Mouse (Mus musculus): ENCODE results near the gene Cbx6. TPM values are rescaled to one million over a fixed set of nuclear protein-coding genes. Genes with fewer than 3 reads are reported as not detected.

Cbx6 gene
- polyA plus RNA-seq (2015; fragmentation: Nextera tagmentation; extraction: Ambion mirVana) = 43.3 and 46.2 TPM in 2 replicates

DNA sequence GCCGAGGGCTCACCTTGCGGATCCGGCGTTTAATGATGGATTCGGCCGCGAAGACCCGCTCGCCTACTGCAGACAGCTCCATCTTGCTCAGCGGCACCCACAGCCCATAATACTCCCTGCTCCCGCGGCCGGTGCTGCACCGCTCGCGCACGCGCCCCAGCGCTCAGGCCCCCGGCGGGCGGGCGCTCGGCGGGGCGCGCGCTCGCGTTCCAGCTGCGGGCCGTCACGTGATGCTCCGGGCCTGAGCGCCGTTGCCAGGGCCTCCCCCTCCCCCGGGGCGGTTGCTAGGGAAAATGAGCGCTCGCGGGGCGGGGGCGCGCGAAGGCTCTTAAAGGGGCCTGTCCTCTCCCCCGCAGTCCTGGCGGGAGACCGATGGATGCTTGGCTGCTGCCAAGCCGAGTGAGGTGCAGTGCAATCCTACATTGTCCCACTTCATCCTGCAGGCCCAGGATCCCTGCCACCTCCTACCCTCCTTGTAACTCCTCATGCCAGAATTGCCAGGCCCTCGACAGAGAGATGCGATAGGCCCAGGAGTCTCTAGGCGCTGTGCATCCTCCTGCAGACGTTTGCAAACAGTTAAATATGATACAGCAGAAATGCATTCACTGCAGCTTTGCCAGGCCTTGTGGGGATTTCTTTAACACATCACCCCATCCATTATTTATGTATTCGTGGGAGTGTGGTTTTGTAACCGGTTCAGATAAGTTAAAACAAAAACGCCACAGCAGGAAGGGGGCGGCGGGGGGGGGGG is at the start of gene Cbx6, which contains the start of gene Npcd:
Cbx6 (minus strand) TSS at position 559 of the 751 bp plus-strand sequence.
Npcd (minus strand) TSS at position 108 of the 751 bp plus-strand sequence.

DNA sequence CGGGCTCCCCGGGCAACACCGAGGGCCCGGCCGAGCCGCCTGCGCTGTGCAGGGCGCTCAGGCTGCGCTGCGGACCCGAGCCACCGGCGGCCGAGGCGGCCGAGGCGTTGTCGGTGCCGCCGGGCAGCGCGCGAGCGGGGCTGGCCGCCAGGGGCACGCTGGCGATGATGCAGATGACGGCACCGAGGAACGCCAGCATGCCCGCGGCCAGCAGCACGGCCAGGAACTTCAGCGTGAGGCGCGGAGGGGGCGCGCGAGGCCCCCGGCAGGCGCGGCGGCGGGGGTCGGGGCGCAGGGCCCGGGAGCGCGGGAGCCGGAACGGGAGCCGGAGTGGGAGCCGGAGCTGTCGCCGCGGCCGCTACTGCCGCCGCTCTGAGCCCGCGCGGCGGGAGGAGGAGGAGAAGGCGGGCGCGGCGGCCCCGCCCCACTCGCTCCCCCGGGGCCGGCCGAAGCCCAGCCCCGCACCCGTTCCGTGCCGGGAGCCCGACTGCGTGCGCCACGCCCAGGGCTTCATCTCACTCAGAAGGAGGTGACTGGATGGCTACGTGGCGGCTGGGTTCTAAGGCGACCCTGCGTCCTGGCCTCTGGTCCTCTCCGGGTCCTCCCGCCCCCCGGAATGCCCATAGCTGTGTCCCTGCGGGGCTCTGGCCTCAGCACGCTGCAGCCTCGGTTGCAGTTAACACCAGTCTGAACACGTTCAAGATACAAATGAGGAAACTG is 30.0 kb downstream of the Cbx6 start, which contains the start of gene Nptxr:
Nptxr (minus strand) TSS at position 415 of the 720 bp plus-strand sequence.

DNA sequence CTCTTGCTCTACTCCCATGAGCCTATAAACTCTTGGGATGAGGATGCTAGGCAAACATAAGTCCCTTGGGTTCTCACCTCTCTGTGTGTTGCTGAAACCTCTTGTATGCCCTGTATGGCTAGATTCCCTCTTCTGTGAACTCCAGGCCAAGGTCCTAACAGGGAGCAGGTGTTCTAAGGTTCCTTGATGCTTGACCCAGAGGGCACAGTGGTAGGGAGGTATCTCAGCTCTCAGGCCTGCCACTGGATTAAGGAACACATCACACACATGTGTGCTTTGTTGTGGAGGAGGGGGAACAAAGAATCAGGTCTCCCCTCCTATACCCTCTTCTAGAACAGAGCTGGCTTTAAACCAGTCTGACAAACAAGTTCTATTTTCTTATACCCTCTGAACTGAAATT is 56.7 kb downstream of the Cbx6 start, which contains the start of gene Dnal4:
Dnal4 (minus strand) TSS at position 101 of the 400 bp plus-strand sequence.

Other genes starting within 250 kb of the Cbx6 start
- gene Dmc1, start 229.6 kb downstream of the Cbx6 start, polyA plus RNA-seq (2015; fragmentation: Nextera tagmentation; extraction: Ambion mirVana) = 2.2 and 2.4 TPM in 2 replicates
- 0.33 and 0.59 TPM in 2 replicates for gene Fam227a, start 175.7 kb downstream of the Cbx6 start, polyA plus RNA-seq (2015; fragmentation: Nextera tagmentation; extraction: Ambion mirVana)
- gene Cby1, start 175.5 kb downstream of the Cbx6 start, polyA plus RNA-seq (2015; fragmentation: Nextera tagmentation; extraction: Ambion mirVana) = 25.8 and 26.8 TPM in 2 replicates
- 165 and 179 TPM in 2 replicates for gene Tomm22, start 163.8 kb downstream of the Cbx6 start, polyA plus RNA-seq (2015; fragmentation: Nextera tagmentation; extraction: Ambion mirVana)
- 13.3 and 13.7 TPM in 2 replicates for gene Josd1, start 146.8 kb downstream of the Cbx6 start, polyA plus RNA-seq (2015; fragmentation: Nextera tagmentation; extraction: Ambion mirVana)
- gene Gtpbp1, start 143.8 kb downstream of the Cbx6 start, polyA plus RNA-seq (2015; fragmentation: Nextera tagmentation; extraction: Ambion mirVana) = 19.3 and 20.0 TPM in 2 replicates
- 5.7 and 6.0 TPM in 2 replicates for gene Sun2, start 92.2 kb downstream of the Cbx6 start, polyA plus RNA-seq (2015; fragmentation: Nextera tagmentation; extraction: Ambion mirVana)
- gene Dnal4, start 56.8 kb downstream of the Cbx6 start, polyA plus RNA-seq (2015; fragmentation: Nextera tagmentation; extraction: Ambion mirVana) = 37.7 and 38.3 TPM in 2 replicates
- gene Nptxr, start 29.9 kb downstream of the Cbx6 start, polyA plus RNA-seq (2015; fragmentation: Nextera tagmentation; extraction: Ambion mirVana) = 3.2 and 3.3 TPM in 2 replicates
- 0.22 and 0.82 TPM in 2 replicates for gene Npcd, start 451 bp downstream of the Cbx6 start, polyA plus RNA-seq (2015; fragmentation: Nextera tagmentation; extraction: Ambion mirVana)
- 15.2 and 15.6 TPM in 2 replicates for gene Apobec3, start 57.0 kb upstream of the Cbx6 start, polyA plus RNA-seq (2015; fragmentation: Nextera tagmentation; extraction: Ambion mirVana)
- gene Cbx7, start 136.4 kb upstream of the Cbx6 start, polyA plus RNA-seq (2015; fragmentation: Nextera tagmentation; extraction: Ambion mirVana) = 2.6 and 3.3 TPM in 2 replicates
- gene Pdgfb, start 180.3 kb upstream of the Cbx6 start, polyA plus RNA-seq (2015; fragmentation: Nextera tagmentation; extraction: Ambion mirVana) = 1.6 and 1.8 TPM in 2 replicates

Data from urinary bladder, postnatal 0 days (tissue).